Mouse (Mus musculus): Measurements from ENCODE around the gene Prr29. TPM values are rescaled to one million over a fixed set of nuclear protein-coding genes. Genes with fewer than 3 reads are reported as not detected.
"Not testable (repeated sequence)": the region's sequence is repeated elsewhere in the genome, so short reads cannot be mapped to it uniquely, and the experiment has no call there.

The Prr29 gene
- total RNA-seq, 1 experiment from 2014 or later = not detected

DNA sequence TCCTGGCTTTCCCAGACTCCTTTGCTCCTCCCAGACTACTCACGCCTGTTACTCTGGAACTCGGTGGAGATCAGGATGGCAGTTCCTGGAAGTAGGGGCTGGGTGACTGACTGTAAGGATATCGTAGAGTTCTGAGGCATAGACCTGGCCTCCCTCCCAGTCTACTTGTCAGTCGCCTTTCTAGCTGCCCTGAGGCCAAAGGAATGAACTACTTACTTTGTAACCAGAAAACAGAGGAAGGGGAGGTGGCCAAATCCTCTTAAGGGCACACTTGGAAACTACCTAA is 28.0 kb downstream of the Prr29 start:
- no peak for ATAC-seq (replicated peaks; ENCODE audit: low read depth, poor library complexity, severe bottlenecking)

DNA sequence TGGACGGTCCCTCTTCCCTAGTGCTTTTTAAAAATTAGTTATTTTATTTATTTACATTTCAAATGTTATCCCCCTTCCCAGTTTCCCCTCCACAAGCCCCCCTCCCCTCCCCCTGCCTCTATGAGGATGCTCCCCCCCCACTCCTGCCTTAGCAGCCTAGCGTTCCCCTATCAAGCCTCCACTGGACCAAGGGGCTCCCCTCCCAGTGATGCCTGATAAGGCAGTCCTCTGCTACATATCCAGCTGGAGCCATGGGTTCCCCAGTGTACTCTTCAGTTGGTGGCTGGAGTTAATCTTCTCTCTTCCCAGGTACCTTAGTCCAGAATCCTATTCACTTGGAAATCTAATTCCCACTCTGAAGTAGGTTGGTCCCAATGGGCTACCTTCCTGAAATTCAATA is 28.8 kb downstream of the Prr29 start:
- ATAC-seq (replicated peaks; ENCODE audit: low read depth, poor library complexity, severe bottlenecking) = not testable (repeated sequence)

DNA sequence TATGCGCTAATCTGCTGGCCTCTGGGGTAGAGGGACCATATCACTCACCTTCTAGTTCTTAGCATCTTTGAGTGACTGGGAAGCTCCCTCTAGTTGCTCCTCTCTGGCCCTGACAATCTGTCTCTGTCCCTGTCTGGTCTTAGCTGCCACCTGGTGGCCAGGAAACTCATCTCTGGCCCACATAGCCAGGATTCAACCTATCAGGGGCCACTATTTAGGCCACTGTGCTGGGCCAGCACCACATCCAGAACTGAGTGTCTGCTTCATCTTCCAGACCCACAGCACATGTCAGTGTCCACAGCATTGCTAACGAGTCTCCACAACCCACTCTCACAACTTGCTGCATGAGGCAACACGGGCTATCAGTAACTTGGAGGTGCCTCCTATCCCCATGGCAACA is 32.4 kb downstream of the Prr29 start:
- no peak; the same call in 1 of the 2 replicates for ATAC-seq (replicated peaks; ENCODE audit: low read depth, poor library complexity, severe bottlenecking)

DNA sequence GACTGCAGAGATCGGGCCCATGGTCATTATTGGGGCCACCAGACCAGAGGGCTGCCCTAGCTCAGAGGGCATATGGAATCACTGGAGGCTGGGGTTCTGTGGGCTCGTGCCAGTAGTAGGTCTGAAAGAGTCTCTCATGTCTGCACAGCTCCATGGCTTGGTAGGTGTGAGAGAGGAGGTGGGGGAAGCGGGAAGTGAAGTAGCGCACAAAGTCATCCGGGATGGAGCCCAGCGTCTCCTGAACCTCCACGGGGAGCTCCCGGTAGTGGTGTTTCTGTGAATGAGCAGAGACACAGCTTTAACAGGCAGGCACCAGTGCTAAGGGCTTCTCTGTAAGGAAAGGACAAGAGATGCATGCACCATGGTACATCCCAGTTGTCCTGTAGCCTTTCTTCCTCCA is 33.2 kb downstream of the Prr29 start:
- no peak for ATAC-seq (replicated peaks; ENCODE audit: low read depth, poor library complexity, severe bottlenecking)

DNA sequence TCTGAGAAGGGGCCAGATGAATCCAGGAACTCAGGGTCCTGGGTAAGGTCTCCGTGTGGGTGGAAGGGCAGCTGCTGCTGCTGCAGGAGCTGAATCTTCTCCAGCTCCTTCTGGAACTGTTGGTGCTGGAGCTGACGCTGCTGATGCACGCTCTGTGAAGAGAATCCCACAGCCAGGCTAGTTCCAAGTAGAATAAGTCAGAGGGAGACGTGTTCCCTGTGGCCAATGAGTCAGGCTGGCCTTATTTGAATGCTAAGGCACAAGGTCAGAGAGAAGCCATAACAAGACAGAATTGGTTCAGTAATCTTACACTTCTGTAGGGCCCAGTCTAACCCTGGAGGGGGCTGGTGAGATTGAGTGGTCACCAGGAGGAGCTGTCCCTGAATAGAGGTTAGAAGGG is 44.7 kb downstream of the Prr29 start:
- no peak for ATAC-seq (replicated peaks; ENCODE audit: low read depth, poor library complexity, severe bottlenecking)

DNA sequence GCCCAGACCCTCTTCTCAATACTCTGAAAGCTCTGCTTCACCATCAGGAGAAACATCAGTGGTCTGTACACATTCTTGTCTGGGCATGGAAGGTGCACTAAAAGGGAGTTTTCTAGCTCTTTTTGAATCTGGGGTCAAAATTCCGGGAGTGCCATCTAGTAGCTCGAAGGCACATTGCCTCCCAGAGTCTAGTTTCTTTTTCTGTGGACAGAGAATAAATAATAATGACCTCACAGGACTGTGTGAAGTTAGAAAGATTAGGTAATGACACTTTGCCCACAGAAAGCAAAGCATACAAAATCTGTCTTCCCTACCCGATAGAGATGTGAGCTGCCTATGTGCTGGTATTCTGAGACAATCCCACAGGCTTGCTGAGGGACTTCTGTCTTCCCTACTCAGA is 45.2 kb downstream of the Prr29 start:
- no peak for ATAC-seq (replicated peaks; ENCODE audit: low read depth, poor library complexity, severe bottlenecking)

DNA sequence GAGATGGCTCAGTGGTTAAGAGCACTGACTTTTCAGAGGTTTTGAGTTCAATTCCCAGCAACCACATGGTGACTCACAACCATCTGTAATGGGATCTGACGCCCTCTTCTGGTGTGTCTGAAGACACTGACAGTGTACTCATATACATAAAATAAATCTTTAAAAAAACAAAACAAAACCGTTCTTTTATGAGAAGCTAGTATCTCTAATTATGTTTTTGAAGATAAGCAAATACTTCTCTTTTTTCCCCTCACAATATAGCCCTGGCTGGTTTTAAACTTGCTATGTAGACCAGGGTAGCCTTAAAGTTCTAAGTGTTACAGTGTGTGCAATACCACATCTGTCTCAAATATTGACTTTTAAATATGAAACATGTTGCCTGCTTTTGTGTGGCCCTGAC is 45.9 kb downstream of the Prr29 start:
- no peak for ATAC-seq (replicated peaks; ENCODE audit: low read depth, poor library complexity, severe bottlenecking)

DNA sequence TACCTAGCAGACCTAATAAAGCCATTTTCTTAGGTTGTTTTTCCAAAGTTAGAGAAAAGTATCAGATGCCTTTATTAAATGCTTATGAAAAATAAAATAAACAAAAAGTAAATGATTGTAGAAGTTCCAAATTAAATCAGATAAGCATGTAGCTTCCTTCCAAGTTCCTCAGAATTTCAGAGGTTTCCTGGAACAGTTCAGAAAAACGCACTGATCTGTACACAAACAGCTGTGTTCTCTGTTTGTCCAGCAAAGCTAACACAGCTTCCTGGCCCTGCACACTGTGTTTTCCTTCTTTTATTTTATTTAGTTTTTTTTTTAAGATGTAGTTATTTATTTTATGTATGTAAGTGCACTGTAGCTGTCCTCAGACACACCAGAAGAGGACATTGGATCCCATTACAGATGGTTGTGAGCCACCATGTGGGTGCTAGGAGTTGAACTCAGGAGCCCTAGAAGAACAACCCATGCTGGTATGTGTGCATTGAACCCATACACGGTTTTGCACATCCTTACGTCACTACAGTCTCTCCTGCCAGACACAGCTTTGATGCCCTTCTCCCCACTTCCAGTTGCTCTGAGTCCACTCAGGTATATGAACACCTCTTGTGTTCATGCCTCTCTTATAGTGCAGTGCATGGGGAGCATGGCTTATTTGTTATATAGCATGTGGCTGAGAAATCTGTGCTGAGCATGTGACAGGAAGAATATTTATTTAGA is 47.5 kb downstream of the Prr29 start:
- no peak for ATAC-seq (replicated peaks; ENCODE audit: low read depth, poor library complexity, severe bottlenecking)

DNA sequence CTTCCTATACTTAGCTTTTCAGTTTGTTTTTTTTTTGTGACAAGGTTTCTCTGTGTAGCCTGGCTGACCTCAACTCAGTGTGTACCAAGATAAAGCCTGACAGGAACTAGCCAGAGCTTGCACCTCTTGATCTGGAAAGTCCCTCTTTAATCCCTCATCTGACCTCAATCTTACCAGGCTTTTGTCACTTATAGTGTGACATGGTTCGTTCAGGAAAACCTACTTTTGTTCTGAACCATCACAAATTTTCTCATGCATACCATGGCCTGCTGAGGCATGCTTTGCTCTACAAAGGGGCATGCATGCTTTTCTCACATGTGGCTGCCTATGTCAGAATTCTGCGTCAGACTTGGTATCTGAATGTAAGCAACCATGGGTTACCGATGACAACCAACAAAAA is 51.1 kb downstream of the Prr29 start:
- no peak for ATAC-seq (replicated peaks; ENCODE audit: low read depth, poor library complexity, severe bottlenecking)

DNA sequence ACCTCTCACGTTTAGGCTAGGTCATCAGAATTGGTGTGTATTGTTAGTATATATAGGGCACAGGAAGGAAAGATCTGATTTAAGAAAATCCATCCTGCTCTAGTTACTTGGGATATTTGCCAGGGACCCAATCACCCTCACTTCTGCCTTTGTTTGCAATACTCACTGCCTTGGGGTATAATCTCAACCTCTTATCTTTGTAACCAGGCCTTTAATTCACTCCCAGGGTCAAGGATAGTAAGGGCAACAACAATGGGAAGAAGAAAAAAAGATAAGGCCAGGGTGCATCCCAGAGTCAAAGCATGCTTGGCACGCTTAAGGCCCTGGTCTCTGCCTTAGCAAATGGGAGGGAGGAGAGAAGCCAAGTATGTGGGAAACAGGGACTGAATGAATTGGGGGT is 52.6 kb downstream of the Prr29 start:
- no peak for ATAC-seq (replicated peaks; ENCODE audit: low read depth, poor library complexity, severe bottlenecking)

DNA sequence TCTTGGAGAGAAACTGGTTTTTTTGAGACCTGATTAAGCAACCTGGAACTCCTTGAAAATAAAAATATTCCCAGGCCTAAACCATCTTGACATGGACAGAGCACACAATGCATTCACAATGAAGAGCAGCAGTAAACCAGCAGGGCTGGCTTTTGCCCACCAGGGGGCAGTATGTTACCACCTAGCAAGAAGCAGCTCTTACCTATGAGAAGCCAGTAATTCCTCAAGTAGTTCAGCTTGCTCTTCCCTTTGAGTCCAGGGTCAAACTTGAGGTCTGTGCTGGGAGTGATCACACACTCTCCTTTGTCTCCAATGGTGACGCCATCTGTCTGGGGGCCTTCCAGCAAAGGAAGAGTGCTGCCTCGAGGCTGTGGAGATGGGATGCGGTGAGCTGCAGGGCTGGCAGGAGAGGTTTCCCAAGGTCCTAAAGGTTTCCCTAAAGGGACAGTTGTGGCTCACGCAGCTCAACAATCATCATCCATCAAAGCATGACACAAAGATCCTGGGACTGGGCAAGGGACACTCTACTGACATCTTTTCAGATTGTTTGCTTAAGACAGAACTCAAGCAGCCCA is 53.4 kb downstream of the Prr29 start:
- peak; percentile 77; the same call in 1 of the 2 replicates for ATAC-seq (replicated peaks; ENCODE audit: low read depth, poor library complexity, severe bottlenecking)

DNA sequence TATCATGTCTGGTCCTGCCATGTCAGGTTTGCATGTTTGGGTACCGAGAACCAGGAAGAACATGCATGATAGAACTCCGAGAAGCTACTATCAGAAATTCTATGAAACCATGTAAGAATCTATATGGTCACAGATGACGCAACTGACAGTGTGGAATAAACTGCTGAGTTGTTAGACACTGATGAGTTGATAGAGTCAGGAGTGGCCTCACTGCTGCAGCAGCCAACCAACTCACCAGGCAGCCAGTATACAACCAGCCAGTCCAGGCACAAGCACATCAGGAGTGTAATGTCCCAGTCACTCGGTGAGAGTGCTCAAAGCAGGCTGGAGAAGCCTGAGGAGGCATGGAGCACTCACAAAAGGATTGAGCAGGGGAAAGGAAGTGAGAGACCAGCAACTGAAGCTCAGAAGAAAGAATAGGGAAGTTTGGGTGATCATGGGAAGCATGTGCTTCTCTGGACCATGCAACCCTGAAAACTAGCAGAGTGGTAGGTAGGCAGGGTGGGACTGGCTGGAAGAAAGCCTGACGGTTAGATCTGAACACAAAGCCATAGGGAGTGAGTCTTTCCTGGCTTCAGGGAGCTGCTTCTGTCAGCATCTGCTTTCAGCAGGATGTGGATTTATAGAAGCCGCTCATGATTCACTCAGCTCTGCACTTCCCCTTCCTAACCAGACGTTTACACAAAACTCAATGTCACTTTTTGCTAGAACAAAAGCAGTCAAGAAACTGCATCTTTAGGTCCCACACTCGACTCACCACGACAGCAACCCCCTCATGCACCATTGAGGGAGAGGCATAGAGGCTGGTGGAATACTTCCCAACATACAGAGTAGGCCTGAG is 54.2 kb downstream of the Prr29 start:
- peak; percentile 55 for ATAC-seq (replicated peaks; ENCODE audit: low read depth, poor library complexity, severe bottlenecking)

DNA sequence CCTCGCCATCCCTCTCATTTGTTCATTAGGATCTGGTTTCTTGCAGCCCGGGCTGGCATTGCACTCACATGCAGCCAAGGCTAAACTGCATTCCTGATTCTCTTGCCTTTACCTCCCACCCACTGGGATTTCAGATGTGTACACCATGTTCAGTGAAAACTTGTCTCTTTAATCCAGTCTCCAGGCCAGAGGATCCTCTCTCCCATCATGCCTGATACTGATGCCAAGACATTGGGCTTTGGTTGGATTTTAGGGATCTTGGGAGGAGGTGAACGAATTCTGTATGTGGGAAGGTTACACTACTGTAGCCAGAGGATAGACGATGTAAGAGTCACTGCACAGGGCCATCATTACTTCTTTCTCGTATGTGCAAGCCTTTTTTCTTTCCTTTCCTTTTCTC is 59.9 kb downstream of the Prr29 start:
- ATAC-seq (replicated peaks; ENCODE audit: low read depth, poor library complexity, severe bottlenecking) = no peak

DNA sequence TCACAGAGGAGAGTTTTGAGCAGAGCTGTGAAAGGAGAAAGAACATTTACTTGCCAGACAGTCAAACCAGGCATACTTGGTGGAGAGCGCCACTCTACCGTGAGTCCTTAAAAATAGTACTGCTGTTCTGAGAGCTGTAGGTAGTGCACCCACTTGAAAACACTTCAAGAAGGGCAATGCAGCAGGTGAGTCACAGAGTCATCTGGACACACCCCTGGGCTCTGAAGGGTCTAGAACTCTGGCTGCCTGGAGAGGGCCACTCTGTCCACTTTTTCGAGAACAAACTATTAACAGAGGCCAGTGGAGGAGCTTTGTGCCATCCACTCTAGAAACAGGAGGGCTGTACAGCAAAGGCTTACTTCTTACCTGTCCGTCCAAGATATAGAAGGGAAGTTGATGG is 61.2 kb downstream of the Prr29 start:
- ATAC-seq (replicated peaks; ENCODE audit: low read depth, poor library complexity, severe bottlenecking) = no peak

Other genes starting within 250 kb of the Prr29 start
- not detected in 2 replicates for gene Gm10840, start 204.6 kb upstream of the Prr29 start, total RNA-seq (2017)
- gene Limd2, start 204.6 kb upstream of the Prr29 start, total RNA-seq (2017) = 22.7 and 26.6 TPM in 2 replicates
- gene Strada, start 163.3 kb upstream of the Prr29 start, total RNA-seq (2017) = 22.1 and 25.4 TPM in 2 replicates
- gene Ccdc47, start 149.1 kb upstream of the Prr29 start, total RNA-seq (2017) = 170 and 212 TPM in 2 replicates
- gene Ddx42, start 148.5 kb upstream of the Prr29 start, total RNA-seq (2017) = 86.2 and 103 TPM in 2 replicates
- gene Ftsj3, start 109.4 kb upstream of the Prr29 start, total RNA-seq (2017) = 172 and 203 TPM in 2 replicates
- gene Psmc5, start 109.3 kb upstream of the Prr29 start, total RNA-seq (2017) = 102 and 109 TPM in 2 replicates
- gene Smarcd2, start 92.5 kb upstream of the Prr29 start, total RNA-seq (2017) = 211 and 253 TPM in 2 replicates
- gene Tcam1, start 88.8 kb upstream of the Prr29 start, total RNA-seq (2017) = 3.1 and 3.3 TPM in 2 replicates
- not detected in 2 replicates for gene Gh, start 63.6 kb upstream of the Prr29 start, total RNA-seq (2017)
- 16.6 and 19.8 TPM in 2 replicates for gene Cd79b, start 50.7 kb upstream of the Prr29 start, total RNA-seq (2017)
- gene Scn4a, start 12.2 kb upstream of the Prr29 start, total RNA-seq (2017) = 0.05 TPM in 1 of 2 replicates, not detected in the other
- 54.6 and 70.8 TPM in 2 replicates for gene Icam2, start 22.6 kb downstream of the Prr29 start, total RNA-seq (2017)
- 21.1 and 32.6 TPM in 2 replicates for gene Ern1, start 122.4 kb downstream of the Prr29 start, total RNA-seq (2017)
- gene Tex2, start 248.0 kb downstream of the Prr29 start, total RNA-seq (2017) = 44.1 and 54.8 TPM in 2 replicates